Mouse (Mus musculus): ENCODE results near the gene Tspyl2. TPM values are rescaled to one million over a fixed set of nuclear protein-coding genes. Genes with fewer than 3 reads are reported as not detected.

Tspyl2 gene
- 6.1 and 7.4 TPM in 2 replicates for polyA plus RNA-seq (2012; rRNA removed; ENCODE audit: low replicate concordance)

GRCm38 (mm10) chrX:152342358-152342901 is at the start of gene Tspyl2:
Gene Tspyl2, minus strand, starts transcription at chrX:152342425.

DNA sequence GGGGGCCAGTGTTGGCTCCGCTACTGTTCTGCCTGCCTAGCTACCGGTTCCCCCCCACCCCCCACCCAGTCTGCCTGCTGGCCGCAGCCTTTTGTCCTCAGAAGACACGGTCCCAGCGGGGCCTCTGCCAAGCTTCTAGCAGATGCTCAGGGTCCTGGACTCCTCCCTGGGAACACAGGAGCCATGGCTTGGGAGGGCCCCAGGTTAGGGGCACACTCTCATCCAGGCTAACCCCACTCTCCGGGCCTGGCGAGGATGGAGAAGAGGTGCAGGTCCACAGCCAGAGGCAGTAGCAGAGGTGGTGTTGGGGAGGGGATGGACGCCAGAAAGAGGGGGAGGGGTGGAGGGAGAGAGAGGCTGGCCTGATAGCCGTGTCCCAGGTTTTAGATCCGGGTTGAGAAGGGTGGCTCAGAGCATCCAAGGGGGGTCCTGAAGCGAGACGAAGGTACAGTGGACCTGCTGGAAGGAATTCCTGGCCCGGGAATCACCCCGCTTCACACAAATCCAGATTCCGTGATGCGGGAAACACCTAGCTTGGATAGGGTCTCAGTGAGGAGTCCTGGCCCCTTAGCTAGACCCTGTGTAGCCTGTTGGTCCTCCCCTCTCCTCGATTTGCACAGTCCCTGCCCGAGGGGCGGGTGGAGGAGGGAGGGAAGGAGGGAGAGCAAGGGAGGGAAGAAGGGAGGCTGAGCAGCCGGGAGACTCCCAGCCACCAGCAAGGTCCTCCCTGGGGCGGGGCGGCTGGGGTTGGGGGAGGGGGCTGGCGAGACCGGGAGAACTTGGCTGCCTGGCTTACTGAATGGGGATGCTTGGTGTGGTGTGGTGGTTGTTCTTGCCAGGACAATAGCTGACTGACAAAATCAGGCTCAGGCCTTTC is 26.4 kb upstream of the Tspyl2 start, which contains the start of gene Gpr173:
Gene Gpr173 (minus strand): TSS at position 308 of the 877 bp plus-strand sequence.

DNA sequence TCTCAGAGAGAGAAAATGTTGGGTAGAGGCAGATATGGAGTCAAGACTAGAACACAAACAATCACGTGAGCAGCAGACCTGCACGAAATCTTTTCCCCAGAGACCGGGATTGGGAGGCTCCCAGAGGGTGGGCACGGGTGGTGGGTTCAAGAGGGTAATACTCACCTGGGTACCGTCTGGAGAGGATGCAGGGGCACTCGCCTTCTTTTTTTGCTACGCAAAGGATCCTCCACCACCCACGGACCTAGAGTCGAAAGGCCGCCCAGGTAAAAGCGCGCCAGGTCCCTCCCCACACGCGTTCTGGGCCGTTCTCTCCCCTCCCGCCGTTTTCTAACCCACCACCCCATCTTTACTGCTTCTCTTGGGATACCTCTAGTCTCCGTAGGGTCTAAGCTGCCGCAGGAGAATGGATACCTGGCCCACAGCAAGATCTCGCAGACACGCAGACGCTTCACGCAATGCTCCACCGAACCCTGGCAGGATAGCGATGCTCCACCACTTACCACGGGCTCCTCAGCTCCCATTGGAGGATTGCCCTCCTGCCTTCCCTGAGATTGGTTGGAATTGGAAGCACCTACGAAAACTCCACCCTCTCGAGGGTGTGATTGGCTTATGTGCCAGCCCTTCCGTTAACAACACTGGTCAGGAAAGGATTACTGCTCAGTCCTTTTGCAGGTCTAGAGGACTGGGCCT is 15.1 kb downstream of the Tspyl2 start, which contains the start of gene Kantr:
Gene Kantr (minus strand): TSS at position 500 of the 693 bp plus-strand sequence.

Other genes starting within 250 kb of the Tspyl2 start
- 14.3 and 15.1 TPM in 2 replicates for gene Iqsec2, start 198.2 kb downstream of the Tspyl2 start, polyA plus RNA-seq (2012; rRNA removed; ENCODE audit: low replicate concordance)
- 57.0 and 68.7 TPM in 2 replicates for gene Kdm5c, start 109.4 kb downstream of the Tspyl2 start, polyA plus RNA-seq (2012; rRNA removed; ENCODE audit: low replicate concordance)
- gene Kantr, start 14.9 kb downstream of the Tspyl2 start, polyA plus RNA-seq (2012; rRNA removed; ENCODE audit: low replicate concordance), result 0.32 and 0.74 TPM in 2 replicates
- gene Gpr173, start 26.3 kb upstream of the Tspyl2 start, polyA plus RNA-seq (2012; rRNA removed; ENCODE audit: low replicate concordance), result 0.44 and 1.1 TPM in 2 replicates
- not detected in 2 replicates for gene Cldn34a, start 220.9 kb upstream of the Tspyl2 start, polyA plus RNA-seq (2012; rRNA removed; ENCODE audit: low replicate concordance)